Mouse (Mus musculus) CH12.LX (cell line): Measurements from ENCODE around the gene Spout1. TPM values are rescaled to one million over a fixed set of nuclear protein-coding genes. Genes with fewer than 3 reads are reported as not detected.
A peak's percentile ranks its signal among the peaks of the same experiment; 100 is the strongest.
"Not testable (repeated sequence)": the region's sequence is repeated elsewhere in the genome, so short reads cannot be mapped to it uniquely, and the experiment has no call there.

ENCODE experiments used
- DNase-seq: peaks from one replicate; pipeline ENCODE4 v3.0.0-alpha.2; 2013; ENCODE audit errors: extremely low read depth
- H3K27ac ChIP-seq: 2 replicates; pipeline ENCODE4 v1.5.1; 2012; ENCODE audit warnings: low read depth, mild to moderate bottlenecking, control low read depth, moderate library complexity; ENCODE audit not compliant: insufficient read depth
- H3K27me3 ChIP-seq: replicated peaks from 2 replicates; pipeline ENCODE3; 2012; ENCODE audit warnings: inconsistent platforms
- H3K36me3 ChIP-seq, 2 experiments: replicated peaks in 1 of 2; 2 replicates each; pipeline versions ENCODE3 to v1.6.1; 2012; ENCODE audit warnings: inconsistent platforms in 1 of 2, low read length in 1 of 2, mild to moderate bottlenecking in 1 of 2, mixed read lengths in 1 of 2, moderate library complexity in 1 of 2; ENCODE audit not compliant: control insufficient read depth in 1 of 2, insufficient read depth in 1 of 2
- H3K4me1 ChIP-seq, 2 experiments: 2 replicates each; pipeline ENCODE4 v1.6.1; 2012; ENCODE audit warnings: inconsistent platforms in 1 of 2, moderate library complexity in 1 of 2; ENCODE audit not compliant: insufficient read depth in 2 of 2, control insufficient read depth in 1 of 2
- H3K4me2 ChIP-seq: 2 replicates; pipeline ENCODE4 v1.6.1; 2012; ENCODE audit warnings: low read depth, mild to moderate bottlenecking, control low read depth; ENCODE audit not compliant: poor library complexity, insufficient read depth, severe bottlenecking
- H3K4me3 ChIP-seq, 3 experiments: fragments of 150-350 bp in 1 of 3; sonication (generic) in 1 of 3; replicated peaks in 1 of 3; 2 replicates each; pipeline versions ENCODE3 to v1.5.1; 2011 to 2012; ENCODE audit warnings: low read depth in 2 of 3, low read length in 2 of 3, mild to moderate bottlenecking in 2 of 3, moderate library complexity in 2 of 3, control low read depth in 1 of 3, improper control_type of control experiment in 1 of 3, inconsistent platforms in 1 of 3, mixed read lengths in 1 of 3; ENCODE audit not compliant: poor library complexity in 1 of 3
- H3K79me2 ChIP-seq: replicated peaks from 2 replicates; pipeline ENCODE4 v1.6.1; 2012; ENCODE audit warnings: mild to moderate bottlenecking, moderate library complexity; ENCODE audit not compliant: control insufficient read depth, poor library complexity, insufficient read depth, severe bottlenecking; ENCODE audit errors: extremely low read depth
- H3K9ac ChIP-seq: 2 replicates; pipeline ENCODE4 v1.6.1; 2012; ENCODE audit warnings: low read depth, mild to moderate bottlenecking, control low read depth, moderate library complexity; ENCODE audit not compliant: insufficient read depth
- H3K9me3 ChIP-seq: replicated peaks from 2 replicates; pipeline ENCODE3; 2012; ENCODE audit warnings: low read length, inconsistent platforms, mixed read lengths
- BHLHE40 ChIP-seq: IDR thresholded peaks from 2 replicates; pipeline ENCODE4 v1.6.1; 2011; ENCODE audit warnings: mild to moderate bottlenecking, low read depth, low read length, improper control_type of control experiment
- CTCF ChIP-seq, 2 experiments: IDR thresholded peaks in 1 of 2; conservative IDR thresholded peaks in 1 of 2; 2 replicates each; pipeline ENCODE4 v1.5.1; 2011 to 2012; ENCODE audit warnings: low read depth in 2 of 2, low read length in 2 of 2, improper control_type of control experiment in 1 of 2, inconsistent platforms in 1 of 2, mild to moderate bottlenecking in 1 of 2, moderate library complexity in 1 of 2
- E2F4 ChIP-seq: IDR thresholded peaks from 2 replicates; pipeline ENCODE4 v1.6.1; 2011; ENCODE audit warnings: low read depth, low read length, improper control_type of control experiment; ENCODE audit not compliant: insufficient replicate concordance
- ETS1 ChIP-seq: conservative IDR thresholded peaks from 2 replicates; pipeline ENCODE4 v1.6.1; 2012; ENCODE audit warnings: low read depth, mild to moderate bottlenecking, inconsistent platforms, low read length, improper control_type of control experiment, moderate library complexity
- GABPA ChIP-seq: IDR thresholded peaks from 2 replicates; pipeline ENCODE4 v1.6.1; 2012; ENCODE audit warnings: low read depth, low read length, improper control_type of control experiment, inconsistent platforms; ENCODE audit not compliant: insufficient replicate concordance
- IRF4 ChIP-seq: IDR thresholded peaks from 2 replicates; pipeline ENCODE4 v1.6.1; 2014; ENCODE audit warnings: low read depth, mild to moderate bottlenecking, inconsistent platforms, low read length, improper control_type of control experiment
- KAT2A ChIP-seq: IDR thresholded peaks from 2 replicates; pipeline ENCODE4 v1.6.1; 2012; ENCODE audit warnings: low read length, improper control_type of control experiment, inconsistent platforms; ENCODE audit not compliant: insufficient replicate concordance
- MAFK ChIP-seq: IDR thresholded peaks from 2 replicates; pipeline ENCODE4 v1.6.1; 2011; ENCODE audit warnings: low read length, improper control_type of control experiment; ENCODE audit not compliant: insufficient replicate concordance
- MAX ChIP-seq: IDR thresholded peaks from 2 replicates; pipeline ENCODE4 v1.6.1; 2011; ENCODE audit warnings: low read length, improper control_type of control experiment
- MEF2A ChIP-seq: IDR thresholded peaks from 2 replicates; pipeline ENCODE4 v1.6.1; 2014; ENCODE audit warnings: low read depth, mild to moderate bottlenecking, inconsistent platforms, low read length, improper control_type of control experiment, borderline replicate concordance
- MXI1 ChIP-seq: IDR thresholded peaks from 2 replicates; pipeline ENCODE4 v1.6.1; 2011; ENCODE audit warnings: mild to moderate bottlenecking, low read depth, low read length, improper control_type of control experiment
- NELFE ChIP-seq: IDR thresholded peaks from 2 replicates; pipeline ENCODE4 v1.6.1; 2011; ENCODE audit warnings: low read depth, low read length, improper control_type of control experiment
- POLR2AphosphoS2 ChIP-seq: IDR thresholded peaks from 2 replicates; pipeline ENCODE4 v1.6.1; 2011; ENCODE audit warnings: low read depth, low read length, improper control_type of control experiment
- RCOR1 ChIP-seq: conservative IDR thresholded peaks from 2 replicates; pipeline ENCODE4 v1.6.1; 2012; ENCODE audit warnings: low read depth, mild to moderate bottlenecking, inconsistent platforms, low read length, improper control_type of control experiment
- TBP ChIP-seq: conservative IDR thresholded peaks from 2 replicates; pipeline ENCODE4 v1.6.1; 2011; ENCODE audit warnings: low read depth, low read length, improper control_type of control experiment
- TCF12 ChIP-seq: IDR thresholded peaks from 2 replicates; pipeline ENCODE4 v1.6.1; 2014; ENCODE audit warnings: low read depth, mild to moderate bottlenecking, inconsistent platforms, low read length, improper control_type of control experiment
- USF1 ChIP-seq: IDR thresholded peaks from 2 replicates; pipeline ENCODE4 v1.6.1; 2014; ENCODE audit warnings: low read depth, mild to moderate bottlenecking, inconsistent platforms, low read length, improper control_type of control experiment
- USF2 ChIP-seq: conservative IDR thresholded peaks from 2 replicates; pipeline ENCODE4 v1.6.1; 2011; ENCODE audit warnings: low read depth, low read length, improper control_type of control experiment
- dilution Hi-C: fragments of 300-500 bp; cut with MboI; formaldehyde crosslinking; loops from 2 replicates; pipeline ENCODE4 v1.14.3; 2020; ENCODE audit warnings: low sequenced_read_pairs; ENCODE audit not compliant: extremely low pct_unique_long_range_greater_than_20kb, extremely low pct_ligation_motif_present
- in situ Hi-C: fragments of 300-500 bp; cut with MboI; formaldehyde crosslinking; loops from 3 replicates; pipeline ENCODE4 v1.14.3; 2019; ENCODE audit warnings: low sequenced_read_pairs, low pct_ligation_motif_present, low pct_unique_long_range_greater_than_20kb, mixed read lengths
- polyA plus RNA-seq: library from polyadenylated mRNA; unstranded; fragments of >175 nt; gene quantifications from 2 replicates; pipeline ENCODE4 v1.2.1, GENCODE M21; 2012; ENCODE audit warnings: low read depth; ENCODE audit not compliant: insufficient read length
- total RNA-seq, 2 experiments: library from RNA; depleted of rRNA; stranded (reverse); fragments of 300-350 nt in 1 of 2; fragments of >200 nt in 1 of 2; gene quantifications; 2 replicates each; pipeline ENCODE4 v1.2.3; 2012 to 2014

The Spout1 gene
- total and polyA plus RNA-seq, 3 experiments = 38.4 to 62.3 (median 49.2) TPM

DNA sequence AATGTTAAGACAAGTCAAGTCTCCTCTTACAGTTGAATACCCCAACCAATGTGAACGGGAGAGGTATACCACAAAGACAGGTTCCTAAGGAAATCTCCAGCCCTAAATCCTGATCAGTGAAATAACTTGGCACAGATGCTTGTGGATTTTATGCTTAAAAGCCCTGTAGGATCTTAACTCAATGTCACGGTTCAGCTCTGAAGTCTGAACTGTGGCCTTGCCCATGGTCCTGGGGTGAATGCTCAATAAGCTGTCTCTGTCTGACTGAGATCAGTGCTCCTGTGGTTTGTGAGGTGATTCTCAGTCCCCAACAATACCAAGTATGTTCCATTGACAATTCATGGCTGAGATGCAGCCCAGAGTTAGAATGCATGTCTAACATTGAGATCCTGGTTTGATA is 4.2 kb upstream of the Spout1 start:
- dilution Hi-C loops = no loop called here
- TF ChIP-seq KAT2A (no peak), BHLHE40 (no peak), MAFK (no peak), MXI1 (no peak), TBP (no peak), USF2 (no peak), ETS1 (no peak), NELFE (no peak), TCF12 (no peak), IRF4 (no peak), GABPA (no peak), POLR2AphosphoS2 (no peak)
- no peak for DNase-seq
- H3K79me2 ChIP-seq = no peaks in the 10 kb centered on the region
- H3K9me3 ChIP-seq = peaks cover 10% of the 10 kb centered on the region
- peaks cover 8 to 20% of the 10 kb centered on the region in 2 experiments for H3K4me1 ChIP-seq
- H3K27me3 ChIP-seq = no peaks in the 10 kb centered on the region
- no peak overlapping the region for H3K4me3 ChIP-seq
- H3K9ac ChIP-seq = no peak overlapping the region
- H3K36me3 ChIP-seq = peaks cover 0 to 10% of the 10 kb centered on the region in 2 experiments
- no peak overlapping the region for H3K4me2 ChIP-seq
- in situ Hi-C loops = loop anchor here (10.0 kb wide), 1 partner anchor 62 kb away; the partner anchor contains the start of gene Gm28035
- H3K27ac ChIP-seq = no peak overlapping the region

DNA sequence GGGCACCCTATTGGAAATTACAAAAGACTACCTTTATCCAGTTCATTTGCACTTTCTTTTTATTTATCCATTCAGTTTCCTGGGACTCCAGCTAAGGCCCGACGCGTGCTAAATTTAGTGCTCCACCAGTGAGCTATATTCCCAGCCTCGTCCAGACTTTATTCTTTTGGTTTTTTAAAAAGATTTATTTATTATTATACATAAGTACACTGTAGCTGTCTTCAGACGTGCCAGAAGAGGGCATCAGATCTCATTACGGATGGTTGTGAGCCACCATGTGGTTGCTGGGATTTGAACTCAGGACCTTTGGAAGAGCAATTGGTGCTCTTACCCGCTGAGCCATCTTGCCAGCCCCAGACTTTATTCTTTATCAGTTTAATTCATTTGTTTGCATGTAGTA is 452 bp upstream of the Spout1 start:
- H3K36me3 ChIP-seq = peaks cover 29 to 37% of the 10 kb centered on the region in 2 experiments
- dilution Hi-C loops, H3K9me3 ChIP-seq, H3K79me2 ChIP-seq, H3K4me1 ChIP-seq, H3K27ac ChIP-seq, H3K27me3 ChIP-seq, H3K9ac ChIP-seq, in situ Hi-C loops, DNase-seq: not testable (repeated sequence)
- H3K4me3 ChIP-seq = peak overlapping the region in 1 of 3 experiments; percentile 65
- peak in 1 of 2 experiments; percentile 32; a peak in 2 of 4 replicates for TF ChIP-seq CTCF (conservative IDR thresholded peaks at IDR 0.05 in 1 of 2, IDR thresholded peaks at IDR 0.05 in 1 of 2; ENCODE audit: low read depth in 2 of 2, low read length in 2 of 2)
- peak overlapping the region; percentile 6; the same call in 1 of the 2 replicates for H3K4me2 ChIP-seq

GRCm38 (mm10) chr2:30176561-30176960 is 1.7 kb downstream of the Spout1 start:
- Histone ChIP-seq H3K36me3 (peaks cover 50 to 58% of the 10 kb centered on the region in 2 experiments), H3K4me2 (no peak overlapping the region)

More at GRCm38 (mm10) chr2:30176561-30176960, 1.7 kb downstream of the Spout1 start:
- no peaks in the 10 kb centered on the region for H3K27me3 ChIP-seq
- no peak overlapping the region for H3K4me3 ChIP-seq
- H3K9ac ChIP-seq = no peak overlapping the region
- H3K79me2 ChIP-seq = no peaks in the 10 kb centered on the region
- dilution Hi-C loops (no loop called here), in situ Hi-C loops (no loop called here)
- peaks cover 7 to 9% of the 10 kb centered on the region in 2 experiments for H3K4me1 ChIP-seq
- H3K9me3 ChIP-seq = peaks cover 28% of the 10 kb centered on the region
- no peak overlapping the region for H3K27ac ChIP-seq
- DNase-seq = no peak
- TF ChIP-seq NELFE (no peak), USF1 (no peak), MEF2A (no peak), MAX (no peak), E2F4 (no peak), USF2 (no peak), ETS1 (no peak), POLR2AphosphoS2 (no peak), RCOR1 (no peak)
